Mouse (Mus musculus) myocyte (in vitro differentiated cells): Measurements from ENCODE around the gene Pfkfb3.
A peak's percentile ranks its signal among the peaks of the same experiment; 100 is the strongest.

ENCODE experiments used
- CEBPB ChIP-seq: IDR thresholded peaks from 2 replicates; pipeline ENCODE4 v1.6.1; 2011; ENCODE audit warnings: mild to moderate bottlenecking, moderate library complexity; ENCODE audit not compliant: poor library complexity, insufficient read depth, severe bottlenecking
- MAX ChIP-seq: IDR thresholded peaks from one replicate; pipeline ENCODE4 v1.6.1; 2011; ENCODE audit warnings: low read depth, mild to moderate bottlenecking, control low read depth
- POLR2A ChIP-seq: IDR thresholded peaks from one replicate; pipeline ENCODE4 v1.6.1; 2011; ENCODE audit warnings: low read depth, mild to moderate bottlenecking, control low read depth, moderate library complexity; ENCODE audit not compliant: insufficient read length
- POLR2AphosphoS2 ChIP-seq: IDR thresholded peaks from one replicate; pipeline ENCODE4 v1.6.1; 2011; ENCODE audit warnings: low read depth, control low read depth; ENCODE audit not compliant: insufficient read length
- REST ChIP-seq: IDR thresholded peaks from one replicate; pipeline ENCODE4 v1.6.1; 2011; ENCODE audit warnings: mild to moderate bottlenecking, control low read depth, moderate library complexity; ENCODE audit not compliant: insufficient read depth, insufficient read length
- TCF12 ChIP-seq: IDR thresholded peaks from one replicate; pipeline ENCODE4 v1.6.1; 2011; ENCODE audit warnings: mild to moderate bottlenecking, control low read depth; ENCODE audit not compliant: poor library complexity, insufficient read depth, severe bottlenecking
- TCF3 ChIP-seq: IDR thresholded peaks from one replicate; pipeline ENCODE4 v1.6.1; 2011; ENCODE audit warnings: low read depth, control low read depth; ENCODE audit not compliant: insufficient read length

- TF ChIP-seq MAX (no peak), POLR2AphosphoS2 (no peak), REST (no peak), CEBPB (no peak), POLR2A (peak; percentile 62), TCF12 (no peak), TCF3 (no peak)
Observed at GRCm38 (mm10) chr2:11553471-11554400, at the start of gene Pfkfb3.
